Mouse (Mus musculus) forebrain, embryonic 14.5 days (tissue): ENCODE results near the gene Ptprh. TPM values are rescaled to one million over a fixed set of nuclear protein-coding genes. Genes with fewer than 3 reads are reported as not detected.

Experiments
- ATAC-seq: fragments of 200-750 bp; cut with Nextera tagmentation; 2 replicates; pipeline ENCODE4 v1.8.0; 2017; ENCODE audit warnings: mild to moderate bottlenecking, moderate library complexity
- DNase-seq: peaks from one replicate; pipeline ENCODE4 v3.0.0-alpha.2; 2015; ENCODE audit warnings: low spot score
- H3K27ac ChIP-seq: fragments of 300-500 bp; sonication (generic); 2 replicates; pipeline ENCODE4 v1.5.1; 2014; ENCODE audit warnings: low read depth, mild to moderate bottlenecking, control low read depth, low read length, moderate library complexity
- H3K27me3 ChIP-seq: fragments of 300-500 bp; sonication (generic); replicated peaks from 2 replicates; pipeline ENCODE4 v1.6.1; 2014; ENCODE audit warnings: low read length, control low read depth, mixed read lengths; ENCODE audit not compliant: control insufficient read depth, insufficient read depth
- H3K36me3 ChIP-seq: fragments of 300-500 bp; sonication (generic); 2 replicates; pipeline ENCODE4 v1.6.1; 2014; ENCODE audit warnings: low read length, control low read depth; ENCODE audit not compliant: control insufficient read depth, insufficient read depth
- H3K4me1 ChIP-seq: fragments of 300-500 bp; sonication (generic); 2 replicates; pipeline ENCODE4 v1.6.1; 2014; ENCODE audit warnings: antibody characterized with exemption, low read length, control low read depth; ENCODE audit not compliant: control insufficient read depth, insufficient read depth
- H3K4me2 ChIP-seq: fragments of 300-500 bp; sonication (generic); 2 replicates; pipeline ENCODE4 v1.6.1; 2014; ENCODE audit warnings: mild to moderate bottlenecking, control low read depth, low read length
- H3K4me3 ChIP-seq: fragments of 300-500 bp; sonication (generic); 2 replicates; pipeline ENCODE4 v1.5.1; 2014; ENCODE audit warnings: low read depth, low read length, control low read depth
- H3K9ac ChIP-seq: fragments of 300-500 bp; sonication (generic); 2 replicates; pipeline ENCODE4 v1.6.1; 2014; ENCODE audit warnings: mild to moderate bottlenecking, low read length, control low read depth, moderate library complexity
- H3K9me3 ChIP-seq: fragments of 300-500 bp; sonication (generic); replicated peaks from 2 replicates; pipeline ENCODE4 v1.6.1; 2016; ENCODE audit warnings: low read length, control low read depth, mixed read lengths; ENCODE audit not compliant: control insufficient read depth
- WGBS: fragments of 180-500 bp; shearing (Covaris S2); extraction: QIAGEN DNeasy Blood & Tissue Kit; methylation state at CpG from one replicate; pipeline ENCODE4 v1.1.7; 2014; 5-methylcytosine and 5-hydroxymethylcytosine counted together
- polyA plus RNA-seq: library from polyadenylated mRNA; unstranded; fragments of >200 nt; fragmentation: Nextera tagmentation; extraction: Ambion mirVana; gene quantifications from 2 replicates; pipeline ENCODE4 v1.2.1, GENCODE M21; 2014

Gene Ptprh
- polyA plus RNA-seq, 1 experiment from 2014 or later, result not detected

GRCm38 (mm10) chr7:4641155-4641554 lies 37.3 kb upstream of the Ptprh start:
- no peaks in the 10 kb centered on the region for H3K4me1 ChIP-seq
- DNase-seq (no peak), ATAC-seq (no peak)
- no peaks in the 10 kb centered on the region for H3K27me3 ChIP-seq
- no peak overlapping the region for H3K4me3 ChIP-seq
- 79% methylated on average over 11 of the region's 11 CpGs for WGBS
- no peaks in the 10 kb centered on the region for H3K9me3 ChIP-seq
- H3K9ac ChIP-seq, result no peak overlapping the region
- no peak overlapping the region for H3K27ac ChIP-seq
- H3K4me2 ChIP-seq, result no peak overlapping the region
- H3K36me3 ChIP-seq, result peaks cover 89% of the 10 kb centered on the region

GRCm38 (mm10) chr7:4636179-4636578 lies 32.3 kb upstream of the Ptprh start:
- no peaks in the 10 kb centered on the region for H3K27me3 ChIP-seq
- no peaks in the 10 kb centered on the region for H3K4me1 ChIP-seq
- H3K9me3 ChIP-seq, result no peaks in the 10 kb centered on the region
- H3K4me3 ChIP-seq, result no peak overlapping the region
- WGBS, result 83% methylated on average over 4 of the region's 4 CpGs
- no peak overlapping the region for H3K9ac ChIP-seq
- DNase-seq, result no peak
- no peak for ATAC-seq
- no peak overlapping the region for H3K27ac ChIP-seq
- H3K4me2 ChIP-seq, result no peak overlapping the region
- H3K36me3 ChIP-seq, result peaks cover 84% of the 10 kb centered on the region

GRCm38 (mm10) chr7:4631031-4631430 lies 27.2 kb upstream of the Ptprh start, which contains the start of gene Tmem86b:
Tmem86b (minus strand) TSS chr7:4631422.
- ATAC-seq (no peak), DNase-seq (no peak)
- Histone ChIP-seq H3K36me3 (peaks cover 74% of the 10 kb centered on the region), H3K4me2 (no peak within 1 kb of the TSS), H3K27me3 (no peaks in the 10 kb centered on the region), H3K9me3 (no peaks in the 10 kb centered on the region), H3K27ac (no peak within 1 kb of the TSS), H3K4me1 (no peaks in the 10 kb centered on the region), H3K4me3 (no peak within 1 kb of the TSS), H3K9ac (no peak within 1 kb of the TSS)
- WGBS, result 94% methylated on average over 4 of the region's 4 CpGs

- H3K27me3 ChIP-seq, result no peaks in the 10 kb centered on the region
- H3K4me3 ChIP-seq, result no peak overlapping the region
- H3K4me1 ChIP-seq, result no peaks in the 10 kb centered on the region
- H3K9me3 ChIP-seq, result no peaks in the 10 kb centered on the region
- WGBS, result 94% methylated on average over 1 of the region's 1 CpGs
- DNase-seq (no peak), ATAC-seq (no peak)
- peaks cover 67% of the 10 kb centered on the region for H3K36me3 ChIP-seq
- H3K4me2 ChIP-seq, result no peak overlapping the region
- no peak overlapping the region for H3K27ac ChIP-seq
- H3K9ac ChIP-seq, result no peak overlapping the region
Observed at GRCm38 (mm10) chr7:4630198-4630597, 26.4 kb upstream of the Ptprh start.

- ATAC-seq (no peak), DNase-seq (no peak)
- no peaks in the 10 kb centered on the region for H3K27me3 ChIP-seq
- 89% methylated on average over 5 of the region's 5 CpGs for WGBS
- H3K27ac ChIP-seq, result no peak overlapping the region
- H3K9ac ChIP-seq, result no peak overlapping the region
- H3K36me3 ChIP-seq, result peaks cover 62% of the 10 kb centered on the region
- H3K9me3 ChIP-seq, result no peaks in the 10 kb centered on the region
- H3K4me2 ChIP-seq, result no peak overlapping the region
- no peaks in the 10 kb centered on the region for H3K4me1 ChIP-seq
- H3K4me3 ChIP-seq, result no peak overlapping the region
Observed at GRCm38 (mm10) chr7:4629586-4629985, 25.7 kb upstream of the Ptprh start.

- ATAC-seq, result no peak
- Histone ChIP-seq H3K4me3 (no peak overlapping the region), H3K36me3 (peaks cover 30% of the 10 kb centered on the region), H3K27me3 (no peaks in the 10 kb centered on the region), H3K4me1 (no peaks in the 10 kb centered on the region), H3K4me2 (no peak overlapping the region), H3K27ac (no peak overlapping the region), H3K9ac (no peak overlapping the region), H3K9me3 (no peaks in the 10 kb centered on the region)
- no peak for DNase-seq
- WGBS, result 88% methylated on average over 2 of the region's 2 CpGs
Observed at GRCm38 (mm10) chr7:4625928-4626327, 22.1 kb upstream of the Ptprh start.

- Histone ChIP-seq H3K4me1 (no peaks in the 10 kb centered on the region), H3K27me3 (no peaks in the 10 kb centered on the region), H3K27ac (no peak overlapping the region), H3K36me3 (peaks cover 15% of the 10 kb centered on the region), H3K9me3 (no peaks in the 10 kb centered on the region), H3K4me3 (no peak overlapping the region), H3K4me2 (no peak overlapping the region), H3K9ac (no peak overlapping the region)
- 50% methylated on average over 1 of the region's 1 CpGs for WGBS
- DNase-seq, result no peak
- 0 out of 2 replicates have a peak, but pooled peaks have one; percentile 8 for ATAC-seq
Observed at GRCm38 (mm10) chr7:4624343-4624742, 20.5 kb upstream of the Ptprh start.

- H3K4me2 ChIP-seq, result no peak overlapping the region
- no peak overlapping the region for H3K9ac ChIP-seq
- peaks cover 8% of the 10 kb centered on the region; the same call in 1 of the 2 replicates for H3K36me3 ChIP-seq
- WGBS, result 27% methylated on average over 4 of the region's 4 CpGs
- no peak overlapping the region for H3K27ac ChIP-seq
- no peaks in the 10 kb centered on the region for H3K27me3 ChIP-seq
- no peaks in the 10 kb centered on the region for H3K4me1 ChIP-seq
- DNase-seq, result peak; percentile 68
- no peaks in the 10 kb centered on the region for H3K9me3 ChIP-seq
- H3K4me3 ChIP-seq, result no peak overlapping the region
- ATAC-seq, result peak; percentile 70
Observed at GRCm38 (mm10) chr7:4623544-4624189, 19.8 kb upstream of the Ptprh start.

GRCm38 (mm10) chr7:4619979-4620378 lies 16.1 kb upstream of the Ptprh start:
- DNase-seq, result peak; percentile 5
- 58% methylated on average over 1 of the region's 1 CpGs for WGBS
- H3K36me3 ChIP-seq, result no peaks in the 10 kb centered on the region

More at GRCm38 (mm10) chr7:4619979-4620378, 16.1 kb upstream of the Ptprh start:
- no peaks in the 10 kb centered on the region for H3K9me3 ChIP-seq
- no peaks in the 10 kb centered on the region for H3K27me3 ChIP-seq
- H3K4me2 ChIP-seq, result no peak overlapping the region
- no peak overlapping the region for H3K27ac ChIP-seq
- no peak overlapping the region for H3K9ac ChIP-seq
- no peak overlapping the region for H3K4me3 ChIP-seq
- no peak for ATAC-seq
- no peaks in the 10 kb centered on the region for H3K4me1 ChIP-seq
